10 mouse cellular contexts compared by ENCODE assay signal in the genomic region with DNA sequence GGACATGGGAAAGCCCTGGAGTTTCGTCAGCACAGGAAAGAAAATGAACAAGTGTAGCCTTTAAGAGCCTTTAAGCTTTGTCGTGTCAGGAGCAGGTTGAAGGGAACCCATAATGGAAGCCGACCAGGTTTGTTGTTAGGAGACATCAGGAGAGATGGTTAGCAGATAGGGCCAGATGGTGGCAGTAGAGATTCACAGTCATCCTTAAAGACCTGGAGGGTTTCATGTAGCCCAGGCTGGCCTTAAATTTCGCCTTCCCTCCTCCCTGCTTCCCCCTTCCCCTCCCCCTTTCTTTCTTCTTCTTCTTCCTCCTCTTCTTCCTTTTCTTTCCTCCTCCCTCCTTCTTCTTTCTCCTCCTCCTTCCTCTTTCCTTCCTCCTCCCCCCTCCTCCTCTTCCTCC. TPM values are rescaled to one million over a fixed set of nuclear protein-coding genes. Genes with fewer than 3 reads are reported as not detected.
A peak's percentile ranks its signal among the peaks of the same experiment; 100 is the strongest.
DNase-seq lines count a peak whose midpoint lies in the region; ATAC-seq and TF ChIP-seq lines count a peak whose summit lies in the region.
"Had no signal": no experiment of that assay in that cellular context is flagged by ENCODE, and none has a peak within 500 bp of the region (broad histone marks: within the 10 kb centered on the region; RNA-seq: fewer than 3 reads in every experiment).

No protein-coding gene starts in this region.

- peak; percentile 20 for TF ChIP-seq CTCF in heart, postnatal 0 days (IDR thresholded peaks at IDR 0.05; ENCODE audit: low read depth)

- H3K9ac ChIP-seq in heart, postnatal 0 days (replicated peaks; ENCODE audit: low read depth, low read length), result no peak overlapping the region
- H3K9ac ChIP-seq in midbrain, embryonic 11.5 days (ENCODE audit: low read length), result no peak overlapping the region
- H3K9ac ChIP-seq in ES-E14 (ENCODE audit: insufficient read depth, low read depth, low read length, poor library complexity, severe bottlenecking), result no peak overlapping the region
- H3K9ac ChIP-seq in kidney, embryonic 15.5 days, result no peak overlapping the region

- WGBS in heart, postnatal 0 days, result 74% methylated on average over 4 of the region's 4 CpGs
- 69% methylated on average over 4 of the region's 4 CpGs for WGBS in midbrain, embryonic 11.5 days
- WGBS in midbrain, embryonic 10.5 days, result 65% methylated on average over 4 of the region's 4 CpGs
- WGBS in kidney, embryonic 15.5 days, result 55% methylated on average over 4 of the region's 4 CpGs

- H3K27me3 ChIP-seq in heart, postnatal 0 days (ENCODE audit: control insufficient read depth, insufficient read depth, low read length), result no peaks in the 10 kb centered on the region
- no peaks in the 10 kb centered on the region for H3K27me3 ChIP-seq in midbrain, embryonic 11.5 days (ENCODE audit: control insufficient read depth, insufficient read depth, low read length)
- H3K27me3 ChIP-seq in midbrain, embryonic 10.5 days (ENCODE audit: low read depth, poor library complexity, severe bottlenecking), result no peaks in the 10 kb centered on the region
- H3K27me3 ChIP-seq in kidney, embryonic 15.5 days, result no peaks in the 10 kb centered on the region

- peaks cover 12% of the 10 kb centered on the region for H3K36me3 ChIP-seq in heart, postnatal 0 days (replicated peaks; ENCODE audit: control insufficient read depth, insufficient read depth, low read length)
- no peaks in the 10 kb centered on the region for H3K36me3 ChIP-seq in midbrain, embryonic 11.5 days (ENCODE audit: control insufficient read depth, insufficient read depth, low read length)
- peaks cover 24% of the 10 kb centered on the region for H3K36me3 ChIP-seq in midbrain, embryonic 10.5 days
- H3K36me3 ChIP-seq in ES-E14 (ENCODE audit: control insufficient read depth, insufficient read depth, low read length, poor library complexity, severe bottlenecking), result peaks cover 11% of the 10 kb centered on the region
- H3K36me3 ChIP-seq in kidney, embryonic 15.5 days, result peaks cover 24% of the 10 kb centered on the region

- no peak overlapping the region for H3K4me2 ChIP-seq in heart, postnatal 0 days (ENCODE audit: low read depth, low read length)
- H3K4me2 ChIP-seq in midbrain, embryonic 11.5 days, result no peak overlapping the region
- H3K4me2 ChIP-seq in kidney, embryonic 15.5 days, result no peak overlapping the region

- no peak for DNase-seq in heart, postnatal 0 days (ENCODE audit: low spot score)
- DNase-seq in heart, adult 8-10 months (ENCODE audit: low spot score), result no peak
- DNase-seq in midbrain, embryonic 11.5 days (ENCODE audit: low spot score, missing footprints), result peak; percentile 80
- DNase-seq in midbrain, embryonic 10.5 days (ENCODE audit: low spot score), result no peak
- peak; percentile 19 for DNase-seq in ES-E14 (ENCODE audit: low read depth, low spot score)
- peak; percentile 45 to 68 for DNase-seq in cerebellum, postnatal 25 days
- DNase-seq: heart, adult 18-20 months; lung, adult 2 months had no signal

- H3K27ac ChIP-seq in heart, postnatal 0 days (ENCODE audit: low read depth), result no peak overlapping the region
- no peak overlapping the region for H3K27ac ChIP-seq in midbrain, embryonic 11.5 days (ENCODE audit: low read depth, low read length)
- no peak overlapping the region for H3K27ac ChIP-seq in midbrain, embryonic 10.5 days (replicated peaks)
- H3K27ac ChIP-seq in ES-E14 (ENCODE audit: insufficient read depth, low read depth, low read length, poor library complexity, severe bottlenecking), result no peak overlapping the region
- no peak overlapping the region for H3K27ac ChIP-seq in kidney, embryonic 15.5 days

- in situ Hi-C loops in ES-E14 (cut with MboI; ENCODE audit: low sequenced_read_pairs in 2 of 2, unreplicated experiment in 2 of 2), result loop anchor here in 1 of 2 experiments (10.0 to 25.0 kb wide), 2 partner anchors 88 to 240 kb away; a partner anchor contains a TSS

- TF ChIP-seq EP300 in heart, postnatal 0 days (IDR thresholded peaks at IDR 0.05; ENCODE audit: low read depth), result no peak

- no peaks in the 10 kb centered on the region for H3K4me1 ChIP-seq in heart, postnatal 0 days (ENCODE audit: control insufficient read depth, insufficient read depth)
- no peaks in the 10 kb centered on the region for H3K4me1 ChIP-seq in midbrain, embryonic 11.5 days (ENCODE audit: control insufficient read depth, insufficient read depth, low read length)
- peaks cover 9% of the 10 kb centered on the region for H3K4me1 ChIP-seq in midbrain, embryonic 10.5 days
- peaks cover 0 to 5% of the 10 kb centered on the region in 2 experiments; a peak in 1 of 4 replicates for H3K4me1 ChIP-seq in ES-E14 (ENCODE audit: control insufficient read depth in 2 of 2, insufficient read depth in 2 of 2, low read length in 2 of 2, poor library complexity in 1 of 2)
- H3K4me1 ChIP-seq in kidney, embryonic 15.5 days, result peaks cover 21% of the 10 kb centered on the region

- no peaks in the 10 kb centered on the region for H3K9me3 ChIP-seq in heart, postnatal 0 days (replicated peaks; ENCODE audit: control insufficient read depth, low read length)
- H3K9me3 ChIP-seq in midbrain, embryonic 11.5 days (ENCODE audit: control insufficient read depth, low read length), result no peaks in the 10 kb centered on the region
- H3K9me3 ChIP-seq in midbrain, embryonic 10.5 days (replicated peaks), result no peaks in the 10 kb centered on the region
- H3K9me3 ChIP-seq in ES-E14 (ENCODE audit: control insufficient read depth, insufficient read depth, low read depth, low read length), result no peaks in the 10 kb centered on the region
- H3K9me3 ChIP-seq in kidney, embryonic 15.5 days (replicated peaks), result no peaks in the 10 kb centered on the region

- ATAC-seq in heart, postnatal 0 days (ENCODE audit: insufficient read depth, low read depth), result no peak
- no peak for ATAC-seq in midbrain, embryonic 11.5 days (ENCODE audit: low FRiP score)
- no peak for ATAC-seq in kidney, embryonic 15.5 days (replicated peaks; ENCODE audit: low FRiP score)
- ATAC-seq: hindbrain, embryonic 16.5 days had no signal

- no peak overlapping the region for H3K4me3 ChIP-seq in heart, postnatal 0 days (ENCODE audit: low read depth, low read length)
- no peak overlapping the region for H3K4me3 ChIP-seq in midbrain, embryonic 11.5 days (ENCODE audit: low read depth, low read length)
- H3K4me3 ChIP-seq in midbrain, embryonic 10.5 days, result no peak overlapping the region
- no peak overlapping the region for H3K4me3 ChIP-seq in ES-E14 (ENCODE audit: insufficient read depth in 1 of 2, low read depth in 1 of 2, low read length in 2 of 2, poor library complexity in 1 of 2, severe bottlenecking in 1 of 2)
- no peak overlapping the region for H3K4me3 ChIP-seq in kidney, embryonic 15.5 days (replicated peaks)

TF ChIP-seq in ES-E14, 5 proteins besides CTCF, POLR2A, EP300 and RAD21:
- no peak for TF ChIP-seq ZC3H11A (IDR thresholded peaks at IDR 0.05; ENCODE audit: borderline replicate concordance, low read depth, low read length)
- TF ChIP-seq ZNF384 (IDR thresholded peaks at IDR 0.05; ENCODE audit: low read depth, low read length), result no peak
- TF ChIP-seq CHD2 (IDR thresholded peaks at IDR 0.05; ENCODE audit: low read depth, low read length), result no peak
- no peak for TF ChIP-seq HCFC1 (IDR thresholded peaks at IDR 0.05; ENCODE audit: borderline replicate concordance, insufficient read depth, low read length)
- TF ChIP-seq MAFK (IDR thresholded peaks at IDR 0.05; ENCODE audit: insufficient read depth, low read depth, low read length), result no peak

RNA-seq across cellular contexts. Expression of a gene that starts 34.8 kb away (rescaled TPM):
- 6.0 and 17.8 TPM in 2 replicates for total RNA-seq in heart, postnatal 0 days (2014; rRNA removed; ENCODE audit: low replicate concordance)
- polyA plus RNA-seq in heart, postnatal 0 days (2015; fragmentation: Nextera tagmentation; extraction: Ambion mirVana), result 15.7 and 16.1 TPM in 2 replicates
- 1 to 10 TPM; 5.7 to 8.6 (median 8.3) TPM for total RNA-seq in heart, adult 8-10 months (2022)
- polyA plus RNA-seq in midbrain, embryonic 11.5 days (2014; fragmentation: Nextera tagmentation; extraction: Ambion mirVana), result 43.2 and 44.5 TPM in 2 replicates
- 54.6 and 60.4 TPM in 2 replicates for polyA plus RNA-seq in midbrain, embryonic 10.5 days (2016; fragmentation: Nextera tagmentation; extraction: Ambion mirVana)
- total RNA-seq in ES-E14 (2012; rRNA removed), result 81.5 and 88.8 TPM in 2 replicates
- polyA plus RNA-seq in kidney, embryonic 15.5 days (2015; fragmentation: Nextera tagmentation; extraction: Ambion mirVana), result 48.1 and 48.7 TPM in 2 replicates

RNA-seq across cellular contexts. Expression of a gene that starts 35.1 kb away (rescaled TPM):
- total RNA-seq in heart, postnatal 0 days (2014; rRNA removed; ENCODE audit: low replicate concordance), result 51.3 and 56.6 TPM in 2 replicates
- 43.8 and 54.8 TPM in 2 replicates for polyA plus RNA-seq in heart, postnatal 0 days (2015; fragmentation: Nextera tagmentation; extraction: Ambion mirVana)
- 10 to 100 TPM; 43.4 to 74.6 (median 60.0) TPM for total RNA-seq in heart, adult 8-10 months (2022)
- 289 and 297 TPM in 2 replicates for polyA plus RNA-seq in midbrain, embryonic 11.5 days (2014; fragmentation: Nextera tagmentation; extraction: Ambion mirVana)
- polyA plus RNA-seq in midbrain, embryonic 10.5 days (2016; fragmentation: Nextera tagmentation; extraction: Ambion mirVana), result 234 and 244 TPM in 2 replicates
- 177 and 184 TPM in 2 replicates for total RNA-seq in ES-E14 (2012; rRNA removed)
- 168 and 169 TPM in 2 replicates for polyA plus RNA-seq in kidney, embryonic 15.5 days (2015; fragmentation: Nextera tagmentation; extraction: Ambion mirVana)

Comparison
In these comparisons a context has a peak if more than half of its experiments do, and no peak if none do; other contexts are left out.
1. DNase-seq: peak in midbrain, embryonic 11.5 days (single experiment), ES-E14 (single experiment) and cerebellum, postnatal 25 days (2 of 2); none in heart, postnatal 0 days (single experiment), heart, adult 8-10 months (single experiment) and midbrain, embryonic 10.5 days (single experiment).